ENCODE assay signal across 9 mouse cellular contexts in genomic region chr8:94358541-94358940, GRCm38 (mm10). TPM values are rescaled to one million over a fixed set of nuclear protein-coding genes. Genes with fewer than 3 reads are reported as not detected.
DNase-seq lines count a peak whose midpoint lies in the region; ATAC-seq and TF ChIP-seq lines count a peak whose summit lies in the region.
"Had no signal": no experiment of that assay in that cellular context is flagged by ENCODE, and none has a peak within 500 bp of the region (broad histone marks: within the 10 kb centered on the region; RNA-seq: fewer than 3 reads in every experiment).

No protein-coding gene starts in this region.

- H3K4me2 ChIP-seq in liver, embryonic 15.5 days = no peak overlapping the region
- no peak overlapping the region for H3K4me2 ChIP-seq in liver, embryonic 11.5 days
- H3K4me2 ChIP-seq in heart, embryonic 13.5 days = no peak overlapping the region
- H3K4me2 ChIP-seq: midbrain, embryonic 12.5 days had no signal

- peaks cover 28% of the 10 kb centered on the region for H3K4me1 ChIP-seq in liver, embryonic 15.5 days (replicated peaks)
- 0 out of 2 replicates have a peak, but pooled peaks cover 3% of the 10 kb centered on the region for H3K4me1 ChIP-seq in liver, embryonic 11.5 days (replicated peaks; ENCODE audit: control insufficient read depth, insufficient read depth, low read length)
- peaks cover 44% of the 10 kb centered on the region for H3K4me1 ChIP-seq in heart, embryonic 13.5 days
- H3K4me1 ChIP-seq in thymus, adult 2 months (replicated peaks; ENCODE audit: control insufficient read depth, insufficient read depth, low read length) = peaks cover 32% of the 10 kb centered on the region
- H3K4me1 ChIP-seq: midbrain, embryonic 12.5 days had no signal

- no peaks in the 10 kb centered on the region for H3K9me3 ChIP-seq in liver, embryonic 15.5 days (replicated peaks)
- no peaks in the 10 kb centered on the region for H3K9me3 ChIP-seq in liver, embryonic 11.5 days (ENCODE audit: control insufficient read depth, low read length)
- no peaks in the 10 kb centered on the region for H3K9me3 ChIP-seq in heart, embryonic 13.5 days
- H3K9me3 ChIP-seq: midbrain, embryonic 12.5 days had no signal

- H3K36me3 ChIP-seq in liver, embryonic 15.5 days (replicated peaks) = no peaks in the 10 kb centered on the region
- H3K36me3 ChIP-seq in liver, embryonic 11.5 days (ENCODE audit: control insufficient read depth, insufficient read depth, low read length) = no peaks in the 10 kb centered on the region
- no peaks in the 10 kb centered on the region for H3K36me3 ChIP-seq in heart, embryonic 13.5 days
- no peaks in the 10 kb centered on the region for H3K36me3 ChIP-seq in thymus, adult 2 months (ENCODE audit: control insufficient read depth, insufficient read depth, low read length)
- H3K36me3 ChIP-seq: midbrain, embryonic 12.5 days had no signal

- no peak for TF ChIP-seq POLR2A in thymus, adult 2 months (IDR thresholded peaks at IDR 0.05; ENCODE audit: control insufficient read depth, extremely low read depth, insufficient read depth, low read length, poor library complexity)

- H3K27me3 ChIP-seq in liver, embryonic 15.5 days = no peaks in the 10 kb centered on the region
- H3K27me3 ChIP-seq in liver, embryonic 11.5 days (replicated peaks; ENCODE audit: control insufficient read depth, insufficient read depth, low read length) = no peaks in the 10 kb centered on the region
- no peaks in the 10 kb centered on the region for H3K27me3 ChIP-seq in heart, embryonic 13.5 days (replicated peaks)
- H3K27me3 ChIP-seq in thymus, adult 2 months (ENCODE audit: control insufficient read depth, insufficient read depth, low read length) = no peaks in the 10 kb centered on the region
- H3K27me3 ChIP-seq: midbrain, embryonic 12.5 days had no signal

- H3K27ac ChIP-seq in liver, embryonic 15.5 days (replicated peaks) = 0 out of 2 replicates have a peak overlapping the region, but pooled peaks have one; percentile 19
- no peak overlapping the region for H3K27ac ChIP-seq in liver, embryonic 11.5 days (ENCODE audit: low read depth, low read length)
- H3K27ac ChIP-seq in heart, embryonic 13.5 days (replicated peaks) = peak overlapping the region; percentile 53; the same call in 1 of the 2 replicates
- H3K27ac ChIP-seq in thymus, adult 2 months (ENCODE audit: control insufficient read depth, insufficient read depth, low read length) = no peak overlapping the region
- H3K27ac ChIP-seq: midbrain, embryonic 12.5 days had no signal

- 51% methylated on average over 5 of the region's 5 CpGs for WGBS in liver, embryonic 15.5 days (ENCODE audit: insufficient replicate concordance)
- 69% methylated on average over 5 of the region's 5 CpGs for WGBS in liver, embryonic 11.5 days
- WGBS in heart, embryonic 13.5 days = 45% methylated on average over 5 of the region's 5 CpGs
- 93% methylated on average over 5 of the region's 5 CpGs for WGBS in thymus, adult 2 months

- intact Hi-C loops in left cerebral cortex, postnatal 14 days (cut with DNase I) = no loop called here

- ATAC-seq in liver, embryonic 15.5 days (ENCODE audit: insufficient read depth) = no peak
- no peak for ATAC-seq in liver, embryonic 11.5 days (replicated peaks; ENCODE audit: low FRiP score)
- ATAC-seq in heart, embryonic 13.5 days (ENCODE audit: extremely low read depth, insufficient number of reproducible peaks, low FRiP score, low TSS enrichment) = no peak

- no peak for DNase-seq in liver, embryonic 11.5 days (ENCODE audit: low spot score)
- peak; percentile 75 to 79 for DNase-seq in cerebellum, adult 18-20 months
- peak; percentile 74 to 76 for DNase-seq in left cerebral cortex, postnatal 14 days (ENCODE audit: low spot score in 2 of 2)
- peak; percentile 69 for DNase-seq in skeletal muscle tissue, adult 2 months (ENCODE audit: low read depth, low spot score)
- DNase-seq in spleen, adult 18-20 months = no peak
- DNase-seq in thymus, adult 2 months = no peak

- H3K9ac ChIP-seq in liver, embryonic 15.5 days = no peak overlapping the region
- H3K9ac ChIP-seq in liver, embryonic 11.5 days (ENCODE audit: low read depth, low read length) = no peak overlapping the region
- H3K9ac ChIP-seq in heart, embryonic 13.5 days = no peak overlapping the region
- H3K9ac ChIP-seq: midbrain, embryonic 12.5 days had no signal

- no peak overlapping the region for H3K4me3 ChIP-seq in liver, embryonic 15.5 days (replicated peaks)
- H3K4me3 ChIP-seq in liver, embryonic 11.5 days (ENCODE audit: low read depth, low read length) = no peak overlapping the region
- H3K4me3 ChIP-seq in heart, embryonic 13.5 days = no peak overlapping the region
- H3K4me3 ChIP-seq in thymus, adult 2 months (ENCODE audit: control insufficient read depth, insufficient read depth, low read length) = no peak overlapping the region
- H3K4me3 ChIP-seq: midbrain, embryonic 12.5 days had no signal

- no peak for TF ChIP-seq CTCF in thymus, adult 2 months (IDR thresholded peaks at IDR 0.05; ENCODE audit: borderline replicate concordance, control insufficient read depth, extremely low read depth, insufficient read depth, low read length, poor library complexity)

RNA-seq across cellular contexts. Expression of gene Herpud1, which starts 27.7 kb away (rescaled TPM):
- 139 and 161 TPM in 2 replicates for polyA plus RNA-seq in liver, embryonic 15.5 days (2015; fragmentation: Nextera tagmentation; extraction: Ambion mirVana)
- polyA plus RNA-seq in liver, embryonic 11.5 days (2014; fragmentation: Nextera tagmentation; extraction: Ambion mirVana) = 110 and 115 TPM in 2 replicates
- 80.6 and 81.1 TPM in 2 replicates for polyA plus RNA-seq in heart, embryonic 13.5 days (2015; fragmentation: Nextera tagmentation; extraction: Ambion mirVana)
- 10 to 100 TPM; 48.8 to 60.8 TPM for total RNA-seq in left cerebral cortex, postnatal 14 days (2021)
- polyA plus RNA-seq in thymus, adult 2 months (2012; rRNA removed) = 198 and 218 TPM in 2 replicates

RNA-seq across cellular contexts. Expression of gene Slc12a3, which starts 29.5 kb away (rescaled TPM):
- polyA plus RNA-seq in liver, embryonic 15.5 days (2015; fragmentation: Nextera tagmentation; extraction: Ambion mirVana) = 0.15 and 0.37 TPM in 2 replicates
- not detected in 2 replicates for polyA plus RNA-seq in liver, embryonic 11.5 days (2014; fragmentation: Nextera tagmentation; extraction: Ambion mirVana)
- polyA plus RNA-seq in heart, embryonic 13.5 days (2015; fragmentation: Nextera tagmentation; extraction: Ambion mirVana) = not detected in 2 replicates
- total RNA-seq in left cerebral cortex, postnatal 14 days (2021) = under 1 TPM; 0.36 to 0.51 TPM
- polyA plus RNA-seq in thymus, adult 2 months (2012; rRNA removed) = 1.3 TPM in 2 replicates
- polyA plus RNA-seq: midbrain, embryonic 12.5 days had no signal

Comparison
In these comparisons a context has a peak if more than half of its experiments do, and no peak if none do; other contexts are left out.
1. H3K27ac ChIP-seq: peak in liver, embryonic 15.5 days (single experiment) and heart, embryonic 13.5 days (single experiment); none in liver, embryonic 11.5 days (single experiment) and thymus, adult 2 months (single experiment).
2. DNase-seq: peak in cerebellum, adult 18-20 months (2 of 2), left cerebral cortex, postnatal 14 days (2 of 2) and skeletal muscle tissue, adult 2 months (single experiment); none in liver, embryonic 11.5 days (single experiment), spleen, adult 18-20 months (0 of 2) and thymus, adult 2 months (single experiment).